Mouse (Mus musculus): ENCODE data around the gene Elane.
A peak's percentile ranks its signal among the peaks of the same experiment; 100 is the strongest.

Gene Elane

GRCm38 (mm10) chr10:79916081-79916480 is 30.0 kb downstream of the Elane start:
- peak in 1 of 2 experiments; percentile 35 for DNase-seq

DNA sequence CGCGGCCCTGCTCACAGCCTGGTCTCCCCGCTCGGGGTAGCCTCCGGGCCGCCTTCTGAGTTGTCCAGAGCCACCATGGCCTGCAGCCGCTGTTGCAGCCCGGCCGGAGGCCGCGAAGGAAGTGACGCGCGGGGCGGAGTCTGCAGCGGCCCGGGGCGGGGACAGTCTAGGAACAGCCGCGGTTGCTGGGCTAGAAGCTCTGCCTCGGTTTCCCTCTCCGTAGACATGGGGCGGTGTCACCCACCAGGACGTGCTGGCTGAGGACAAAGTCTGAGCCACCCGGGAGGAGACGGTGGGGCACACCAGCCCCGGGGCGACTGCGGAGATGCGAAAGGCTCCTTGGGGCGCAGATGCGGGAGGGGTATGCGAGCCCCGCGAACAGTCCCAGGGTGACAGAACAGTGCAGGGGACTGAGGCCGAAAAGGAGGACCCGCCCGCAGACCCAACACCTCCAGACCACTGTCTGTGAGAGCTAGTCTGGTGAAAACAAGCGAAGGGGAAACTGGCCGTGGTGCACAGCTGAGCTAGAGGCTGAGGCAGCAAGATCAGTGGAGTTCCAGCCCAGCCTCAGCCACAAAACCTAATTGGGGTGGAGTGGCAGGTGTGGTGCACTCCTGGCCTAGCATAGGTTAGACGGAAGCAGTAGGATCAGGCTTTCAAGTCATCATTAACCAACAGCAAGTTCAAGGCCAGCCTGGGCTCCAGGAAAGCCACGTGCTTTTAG is 30.9 kb downstream of the Elane start, which contains the start of gene Kiss1r:
Gene Kiss1r, plus strand, starts transcription at position 164 of the 724 bp plus-strand sequence.
- peak; percentile 92 to 93 for DNase-seq

DNA sequence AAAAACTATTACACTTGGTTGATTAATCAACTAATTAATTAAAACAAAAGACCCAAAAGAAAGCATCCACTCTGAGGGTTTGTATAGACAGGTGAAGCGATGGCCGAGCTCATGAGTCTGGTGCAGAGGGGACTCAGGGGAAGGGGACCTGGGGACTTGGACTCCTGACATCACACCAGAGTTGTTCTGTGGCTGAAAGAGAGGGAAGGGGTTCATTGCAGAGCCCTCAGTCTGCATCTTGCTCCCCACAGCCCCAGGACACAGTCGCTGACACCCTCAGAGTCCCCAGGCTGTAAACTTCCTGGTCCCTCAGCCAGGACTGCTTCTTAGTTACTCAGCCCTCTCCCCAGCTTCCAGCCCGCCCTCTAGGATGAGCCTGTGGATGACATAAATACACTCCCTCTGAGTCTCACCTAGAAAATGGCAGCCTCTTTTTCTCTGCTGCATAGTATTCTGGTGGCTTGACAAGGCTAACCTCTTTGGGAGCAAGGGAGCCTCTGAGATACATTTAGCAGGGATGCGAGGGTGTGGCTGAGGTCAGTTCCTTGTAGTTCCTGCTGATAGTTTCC is 31.6 kb downstream of the Elane start:
- no peak for DNase-seq

DNA sequence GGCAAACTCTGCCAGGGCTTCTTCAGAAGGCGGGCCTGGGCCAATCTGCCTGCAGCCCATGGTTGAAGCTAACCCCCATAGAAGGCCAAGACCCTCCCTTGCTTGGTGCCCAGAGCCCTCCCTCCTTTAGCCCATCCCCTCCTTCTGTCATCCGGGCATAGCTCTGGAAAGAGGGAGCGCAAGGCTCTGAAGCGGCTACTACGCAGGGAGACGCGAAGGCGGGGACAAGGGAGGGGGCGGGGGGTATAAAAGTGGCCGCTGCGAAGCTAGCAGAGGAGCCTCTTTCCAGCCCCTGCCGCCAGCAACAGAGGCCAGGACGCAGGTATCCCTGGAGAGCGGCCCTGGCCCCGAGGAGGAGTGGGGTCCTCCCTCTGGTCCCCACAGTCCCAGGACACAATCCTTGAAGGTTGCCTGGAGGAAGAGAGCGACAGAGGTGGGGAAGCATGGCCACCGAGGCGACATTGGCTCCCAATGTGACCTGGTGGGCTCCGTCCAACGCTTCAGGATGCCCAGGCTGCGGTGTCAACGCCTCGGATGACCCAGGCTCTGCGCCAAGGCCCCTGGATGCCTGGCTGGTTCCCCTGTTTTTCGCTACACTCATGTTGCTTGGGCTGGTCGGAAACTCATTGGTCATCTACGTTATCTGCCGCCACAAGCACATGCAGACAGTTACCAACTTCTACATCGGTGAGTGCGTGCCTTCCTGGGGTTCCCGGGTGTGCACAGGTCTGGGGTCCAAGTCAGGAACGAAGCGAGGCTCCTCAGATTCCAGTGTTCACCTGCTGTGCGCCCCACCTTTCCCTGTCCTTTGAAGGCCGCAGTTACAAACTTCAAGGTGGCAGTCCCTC is 32.4 kb downstream of the Elane start:
- peak; percentile 60 to 67 for DNase-seq

DNA sequence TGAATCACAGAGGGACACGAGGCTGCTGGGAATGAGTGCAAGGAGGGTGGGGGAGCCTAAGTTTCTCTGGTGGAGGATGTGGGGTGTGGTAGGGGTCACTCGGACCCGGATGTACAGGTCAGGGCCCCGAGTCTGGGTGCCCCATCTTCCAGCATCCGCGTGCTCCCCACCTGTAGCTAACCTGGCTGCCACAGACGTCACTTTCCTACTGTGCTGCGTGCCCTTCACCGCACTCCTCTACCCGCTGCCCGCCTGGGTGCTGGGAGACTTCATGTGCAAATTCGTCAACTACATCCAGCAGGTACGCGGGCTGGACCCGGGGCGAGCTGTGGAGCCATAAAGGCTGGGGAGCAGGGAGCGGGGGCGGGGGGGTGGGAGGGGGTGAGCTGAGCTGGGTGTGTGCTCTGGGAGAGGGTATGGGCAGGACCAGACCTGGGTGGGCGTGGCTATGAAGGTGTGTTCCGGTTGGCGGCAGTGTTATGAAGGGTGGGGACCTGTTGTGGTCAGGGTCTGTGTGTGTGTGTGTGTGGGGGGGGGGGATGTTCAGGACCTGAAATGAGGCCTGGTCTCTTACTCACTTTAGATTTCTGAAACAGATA is 33.3 kb downstream of the Elane start:
- DNase-seq = peak in 1 of 2 experiments; percentile 63

DNA sequence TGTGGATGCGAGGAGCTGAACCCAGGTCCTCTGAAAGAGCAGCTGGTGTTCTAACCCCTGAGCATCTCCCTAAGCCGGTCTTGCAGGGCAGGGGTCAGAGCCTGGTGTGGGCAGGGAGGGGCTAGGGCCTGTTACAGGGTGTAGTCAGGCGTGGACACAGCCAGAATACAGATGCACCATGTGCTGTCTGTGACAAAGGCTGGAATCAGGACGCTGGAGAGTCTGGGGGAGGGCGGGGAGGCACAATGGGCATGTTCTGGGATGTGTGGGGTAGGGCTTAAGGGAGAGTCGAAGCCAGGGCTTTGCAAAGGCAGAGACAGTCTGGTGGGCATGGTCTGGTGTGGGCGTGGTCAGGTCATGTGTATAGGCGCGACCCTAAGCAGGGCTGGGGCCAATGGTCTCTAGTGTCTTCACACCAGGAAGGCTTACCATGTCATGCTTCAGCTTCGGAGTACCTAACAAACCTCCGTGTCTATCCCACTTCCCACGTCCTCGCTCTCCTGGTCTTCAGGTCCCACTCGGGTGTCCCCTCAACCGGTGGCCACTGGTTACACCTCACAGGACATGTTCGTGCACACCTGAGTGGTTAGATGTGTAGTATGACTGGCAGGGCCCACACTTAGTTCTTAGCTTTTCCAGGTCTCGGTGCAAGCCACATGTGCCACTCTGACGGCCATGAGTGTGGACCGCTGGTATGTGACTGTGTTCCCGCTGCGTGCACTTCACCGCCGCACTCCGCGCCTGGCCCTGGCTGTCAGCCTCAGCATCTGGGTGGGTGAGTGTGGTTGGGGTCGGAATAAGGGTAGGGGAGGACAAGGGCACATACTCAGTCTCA is 34.2 kb downstream of the Elane start:
- peak in 1 of 2 experiments; percentile 40 for DNase-seq

- DNase-seq = peak; percentile 25 to 51
These were observed 35.0 kb downstream of the Elane start, which contains the start of gene R3hdm4 for GRCm38 (mm10) chr10:79920958-79921535. Gene R3hdm4 (minus strand): TSS chr10:79921208.

DNA sequence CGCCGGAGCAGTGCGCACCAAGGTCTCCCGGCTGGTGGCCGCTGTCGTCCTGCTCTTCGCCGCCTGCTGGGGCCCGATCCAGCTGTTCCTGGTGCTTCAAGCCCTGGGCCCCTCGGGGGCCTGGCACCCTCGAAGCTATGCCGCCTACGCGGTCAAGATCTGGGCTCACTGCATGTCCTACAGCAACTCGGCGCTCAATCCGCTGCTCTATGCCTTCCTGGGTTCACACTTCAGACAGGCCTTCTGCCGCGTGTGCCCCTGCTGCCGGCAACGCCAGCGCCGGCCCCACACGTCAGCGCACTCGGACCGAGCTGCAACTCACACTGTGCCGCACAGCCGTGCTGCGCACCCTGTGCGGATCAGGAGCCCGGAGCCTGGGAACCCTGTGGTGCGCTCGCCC is 35.5 kb downstream of the Elane start:
- DNase-seq = peak; percentile 32 to 55

GRCm38 (mm10) chr10:79924998-79925784 is 39.1 kb downstream of the Elane start:
- DNase-seq = peak; percentile 95 to 96

DNA sequence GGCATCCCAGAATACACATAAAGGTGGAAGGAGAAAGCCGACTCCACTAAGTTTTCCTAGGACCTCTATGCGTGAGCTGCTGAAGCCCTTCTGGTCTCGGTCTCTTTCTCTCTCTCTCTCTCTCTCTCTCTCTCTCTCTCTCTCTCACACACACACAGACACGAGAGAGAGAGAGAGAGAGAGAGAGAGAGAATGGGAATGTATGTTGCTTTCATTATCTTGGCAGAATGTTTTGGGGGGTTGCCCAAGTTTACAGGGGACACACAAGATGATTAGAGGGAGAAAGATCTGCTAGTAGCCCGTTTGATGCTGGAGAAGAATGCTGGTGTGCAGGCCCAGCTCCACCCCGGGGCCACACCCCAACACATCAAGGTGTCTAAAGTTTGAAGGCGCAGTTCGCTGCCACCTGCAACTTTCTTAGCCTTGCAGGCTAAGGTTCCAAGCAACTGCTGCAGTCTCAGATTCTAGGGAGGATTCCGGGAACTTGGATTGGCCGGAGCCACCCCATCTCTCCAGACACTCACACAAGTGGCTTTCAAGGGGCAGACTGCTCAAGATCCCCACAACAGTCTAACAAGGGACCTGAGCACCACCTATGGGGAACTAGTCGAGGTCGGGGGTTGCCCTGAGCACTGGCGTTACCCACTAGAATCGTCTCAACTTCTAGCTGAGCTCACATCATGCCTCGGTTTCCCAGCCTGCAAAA is 39.9 kb downstream of the Elane start:
- DNase-seq = peak in 1 of 2 experiments; percentile 37

- DNase-seq = peak; percentile 93 to 95
These were observed 40.7 kb downstream of the Elane start, which contains the start of gene Arid3a for GRCm38 (mm10) chr10:79926491-79927323. Gene Arid3a (plus strand): TSS chr10:79927043.

DNA sequence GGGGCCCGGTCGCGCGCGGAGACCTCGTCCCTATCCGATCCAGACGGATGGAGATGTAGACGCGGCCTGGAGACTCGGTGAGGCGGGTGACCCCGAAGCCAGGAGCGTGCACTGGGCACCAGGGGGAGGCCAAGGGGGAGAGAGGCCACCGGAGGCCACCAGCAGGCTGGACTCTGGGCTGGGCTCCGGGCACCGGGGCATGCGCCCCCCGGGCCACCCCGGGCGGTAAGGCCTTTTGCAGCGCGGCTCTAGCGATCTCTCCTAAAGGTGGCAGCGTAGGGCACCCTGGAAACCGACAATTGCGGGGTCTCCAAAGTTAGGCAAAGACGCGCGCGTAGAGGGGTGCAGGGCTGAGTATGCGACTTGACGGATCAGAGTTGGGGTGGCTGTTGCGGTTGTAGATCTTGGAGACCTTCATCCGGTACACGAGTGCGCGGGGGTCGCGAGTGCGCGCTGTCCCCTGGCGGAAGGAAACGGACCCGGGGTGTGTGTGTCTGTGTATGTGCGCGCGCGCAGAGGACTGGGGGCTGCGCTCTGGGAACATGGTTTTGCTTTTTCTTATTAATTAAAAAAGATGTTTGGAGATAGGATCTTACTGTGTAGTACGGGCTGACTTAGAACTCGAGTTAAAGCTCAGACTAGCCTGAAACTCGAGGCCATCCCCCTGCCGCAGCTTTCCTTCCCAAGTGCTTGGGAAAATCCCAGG is 41.4 kb downstream of the Elane start:
- peak; percentile 78 to 86 for DNase-seq

GRCm38 (mm10) chr10:79928030-79928694 is 42.1 kb downstream of the Elane start:
- peak; percentile 66 to 76 for DNase-seq

DNA sequence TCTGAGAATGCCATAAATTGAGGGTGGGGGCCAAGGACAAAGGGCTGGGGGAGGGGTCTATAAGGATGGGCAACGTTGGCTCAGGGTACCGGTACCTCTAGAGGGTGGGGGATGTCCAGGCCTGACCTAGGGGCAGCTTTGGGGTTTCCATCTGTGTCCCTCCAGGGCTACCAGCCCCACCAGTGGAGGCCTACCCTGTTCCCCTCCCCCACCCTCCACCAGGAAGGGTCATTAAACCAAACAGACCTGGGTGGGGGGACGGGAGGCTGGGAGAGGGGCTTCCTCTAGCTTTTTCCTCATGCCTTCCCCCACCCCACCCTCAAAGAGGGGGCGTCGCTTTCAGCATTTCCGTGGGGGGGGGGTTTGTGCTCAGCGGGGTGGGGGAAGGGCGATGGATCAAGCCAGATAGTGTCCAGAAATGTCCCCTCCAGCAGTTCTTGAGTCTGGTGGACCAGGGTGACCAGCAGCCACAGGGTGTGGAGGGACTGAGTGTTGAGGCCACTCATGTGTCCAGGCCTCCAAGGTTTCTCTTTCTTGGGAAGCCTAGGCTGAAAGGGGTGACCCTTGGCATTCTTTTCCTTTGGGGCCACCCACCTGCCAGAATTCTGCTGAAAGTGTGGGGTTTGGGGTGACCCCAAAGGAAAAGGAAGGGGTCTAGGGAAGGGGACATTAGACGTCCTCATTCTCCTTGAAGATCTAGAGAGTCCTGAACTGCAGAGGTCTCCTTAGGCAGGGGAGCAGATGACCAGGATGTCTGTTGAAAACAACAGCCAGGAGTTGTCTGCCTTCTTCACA is 43.1 kb downstream of the Elane start:
- peak; percentile 39 to 51 for DNase-seq

DNA sequence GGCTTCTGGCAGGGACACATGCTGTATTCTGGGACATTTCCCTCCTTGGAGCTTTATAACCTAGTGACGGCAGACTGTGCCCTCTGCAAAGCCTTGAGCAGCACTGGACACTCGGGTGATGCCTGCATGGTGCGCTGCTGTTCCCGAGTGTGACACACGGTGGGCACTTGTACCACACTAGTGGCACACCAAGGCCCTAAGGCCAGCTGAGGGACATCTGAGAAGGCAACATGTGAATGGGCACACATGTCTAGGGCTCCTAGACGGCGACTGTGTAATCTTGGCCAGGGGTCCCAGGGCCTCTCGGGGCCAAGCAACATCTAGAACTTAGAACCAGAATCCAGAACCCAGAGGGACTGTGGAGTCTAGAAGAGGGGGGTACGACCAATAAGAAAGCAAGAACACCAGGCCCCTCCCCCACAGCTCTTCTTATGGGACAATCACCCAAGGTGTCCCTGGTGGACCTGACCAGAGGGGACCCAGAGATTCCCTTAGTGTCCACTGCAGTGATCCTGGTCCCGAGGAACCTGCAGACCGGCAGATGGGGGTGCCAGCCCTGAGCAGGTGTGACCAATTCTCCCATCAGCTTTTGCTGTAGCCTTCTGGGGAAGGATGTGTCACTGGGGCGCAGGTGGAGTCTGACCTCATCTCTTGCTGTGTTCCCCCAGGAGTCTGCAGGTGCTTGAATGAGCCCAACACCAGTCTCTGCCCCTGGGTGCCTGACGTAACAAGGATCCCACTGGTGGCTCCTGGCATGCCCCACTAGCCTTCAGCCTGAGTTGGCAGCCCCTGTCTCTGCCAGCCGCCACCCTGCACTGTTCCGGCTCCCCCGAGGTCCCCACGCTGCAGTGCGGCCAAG is 44.1 kb downstream of the Elane start:
- no peak for DNase-seq

DNA sequence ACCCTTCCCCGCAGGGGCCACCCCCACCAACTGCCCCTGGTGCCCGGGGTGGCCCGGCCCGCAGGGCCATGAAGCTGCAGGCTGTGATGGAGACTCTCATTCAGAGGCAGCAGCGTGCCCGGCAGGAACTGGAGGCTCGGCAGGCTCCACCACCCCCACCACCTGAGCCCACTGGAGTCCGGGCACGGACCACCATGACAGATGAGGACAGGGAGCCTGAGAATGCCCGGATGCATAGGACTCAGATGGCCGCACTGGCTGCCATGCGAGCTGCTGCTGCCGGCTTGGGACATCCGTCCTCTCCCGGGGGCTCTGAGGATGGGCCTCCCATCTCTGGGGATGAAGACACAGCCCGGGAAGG is 44.8 kb downstream of the Elane start:
- no peak for DNase-seq
